Mouse (Mus musculus) cerebellum, postnatal 36 days (tissue): ENCODE data around the gene Proser2.

ENCODE experiments used
- DNase-seq, 2 experiments: peaks; one replicate each; pipeline ENCODE4 v3.0.0; 2021 to 2022; ENCODE audit warnings: mixed read lengths in 2 of 2

Proser2 gene

DNA sequence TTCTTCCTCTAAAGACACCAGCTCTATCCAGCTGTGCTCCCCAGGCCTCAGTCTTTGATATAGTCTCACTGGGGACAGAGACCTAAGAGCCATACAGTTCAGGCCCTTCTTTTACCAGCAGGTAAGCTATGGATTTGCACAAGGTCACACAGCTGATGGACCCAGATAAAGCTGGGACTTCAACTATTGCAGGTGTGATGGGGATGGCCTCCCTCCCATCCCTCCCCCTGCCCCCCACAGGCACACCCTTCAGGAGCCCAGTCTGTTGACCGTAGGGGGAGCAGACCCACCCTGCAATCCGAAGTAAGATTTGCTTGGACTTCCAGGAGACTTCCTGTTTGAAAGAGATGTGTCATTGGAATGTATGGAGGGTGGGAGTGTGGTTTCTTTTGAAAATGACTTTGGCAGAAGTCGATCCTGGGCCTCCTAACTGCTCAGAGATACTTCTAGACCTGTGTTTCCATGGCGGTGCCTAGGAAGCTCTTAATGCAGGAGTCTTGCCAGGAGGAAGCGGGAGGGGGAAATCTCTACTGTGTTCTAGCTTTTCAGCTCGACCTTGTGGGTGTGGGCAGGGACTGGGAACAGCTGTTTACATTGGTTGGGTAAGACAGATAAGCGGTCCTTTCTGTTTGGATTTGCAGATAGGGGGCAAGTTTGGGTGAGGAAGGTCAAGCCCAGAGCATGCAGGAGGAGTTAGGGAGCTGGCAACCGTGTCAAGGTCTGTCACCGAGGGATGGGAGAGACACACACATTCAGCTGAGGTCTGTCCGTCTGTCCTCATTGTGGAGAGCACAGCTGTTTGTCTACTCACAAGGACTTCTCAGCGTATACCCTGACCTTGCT, 58.2 kb downstream of the Proser2 start:
- no peak for DNase-seq

DNA sequence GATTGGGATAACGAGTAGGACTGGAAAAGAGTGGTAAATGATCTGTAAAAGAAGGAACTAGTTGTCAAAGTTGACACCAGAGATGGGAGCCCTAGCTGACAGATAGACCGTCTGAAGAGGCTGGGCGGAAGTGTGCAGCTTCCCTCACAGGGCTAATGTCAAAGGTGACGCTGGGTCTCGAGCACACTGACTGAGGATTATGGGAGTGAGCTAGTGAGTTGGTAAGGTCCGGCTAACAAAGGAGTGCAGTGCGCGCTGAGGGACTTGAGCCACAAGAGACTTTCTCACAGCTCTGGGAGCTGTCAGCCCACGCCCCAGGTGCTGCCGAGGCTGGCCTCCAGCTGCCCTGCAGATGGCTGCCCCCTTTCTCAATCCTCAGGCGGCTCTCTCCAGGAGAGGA, 59.1 kb downstream of the Proser2 start:
- no peak for DNase-seq

DNA sequence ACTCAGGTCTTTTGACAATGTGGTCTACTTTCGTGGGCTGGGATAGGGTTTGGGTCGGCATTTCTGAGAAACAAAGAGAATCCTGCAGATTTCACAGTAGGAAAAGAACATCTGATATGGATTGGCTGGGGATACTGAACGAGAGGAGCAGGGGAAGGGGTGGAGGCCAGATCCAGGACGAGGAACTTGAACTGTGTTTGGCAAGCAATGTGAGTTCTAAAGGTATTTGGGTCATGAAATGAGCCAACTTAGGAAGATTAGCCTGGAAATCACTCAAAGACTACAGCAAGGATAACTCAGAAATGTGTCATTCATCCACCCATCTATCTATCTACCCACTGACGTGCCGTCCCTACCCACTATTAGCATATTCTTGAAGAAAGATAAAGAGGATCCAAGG, 62.7 kb downstream of the Proser2 start:
- DNase-seq: no peak

DNA sequence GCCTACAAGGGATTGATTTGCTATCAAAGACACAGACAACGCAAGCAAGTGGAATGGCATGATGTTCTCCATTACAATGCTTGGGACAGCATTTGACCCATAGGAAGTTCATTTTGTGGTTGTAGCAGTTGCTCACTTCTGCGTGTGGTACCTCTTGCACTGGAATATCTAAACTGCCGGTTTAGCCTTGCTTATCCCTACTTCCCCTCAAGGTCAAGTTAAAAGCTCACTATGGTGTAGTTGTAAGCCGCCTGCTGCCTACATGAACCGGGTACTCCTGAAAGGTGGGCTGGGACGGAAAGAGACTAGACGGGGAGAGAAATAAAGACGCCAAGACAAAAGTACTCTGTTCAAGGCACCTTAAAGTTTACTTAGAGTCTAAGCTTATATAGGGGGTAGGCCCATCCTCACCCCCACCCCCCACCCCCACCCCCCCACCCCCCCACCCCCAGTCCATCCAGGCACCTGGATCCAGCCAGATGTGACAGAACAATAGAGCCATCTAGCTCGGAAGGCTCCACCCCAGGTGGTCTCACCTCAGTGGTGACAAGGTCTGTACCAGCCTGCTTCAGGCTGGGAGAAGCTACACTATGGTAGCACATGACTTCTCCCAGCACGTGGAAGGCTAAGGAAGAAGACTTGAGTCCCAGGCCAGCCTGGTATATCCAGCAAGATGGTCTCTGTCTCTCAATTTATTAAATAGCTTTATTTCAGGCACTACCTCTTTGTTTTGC, 69.8 kb downstream of the Proser2 start:
- no peak for DNase-seq

DNA sequence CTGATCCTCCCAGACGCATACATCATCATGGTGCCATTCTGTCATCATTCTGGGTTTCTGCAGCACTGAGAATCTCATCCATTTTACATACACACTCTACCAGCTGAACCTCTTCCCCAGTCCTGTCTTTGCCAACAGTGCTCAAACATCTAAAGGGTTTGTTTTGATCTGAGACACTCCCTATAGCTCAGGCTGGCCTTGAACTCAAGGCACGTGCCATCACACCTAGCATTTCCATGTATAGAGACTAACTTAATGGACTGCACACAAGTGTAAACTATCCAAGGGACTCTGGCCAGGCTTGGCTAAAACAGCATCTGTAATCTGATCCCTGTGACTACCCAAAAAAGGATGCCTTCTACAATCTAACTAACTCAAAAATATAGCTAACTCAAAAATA, 70.7 kb downstream of the Proser2 start:
- DNase-seq: no peak

DNA sequence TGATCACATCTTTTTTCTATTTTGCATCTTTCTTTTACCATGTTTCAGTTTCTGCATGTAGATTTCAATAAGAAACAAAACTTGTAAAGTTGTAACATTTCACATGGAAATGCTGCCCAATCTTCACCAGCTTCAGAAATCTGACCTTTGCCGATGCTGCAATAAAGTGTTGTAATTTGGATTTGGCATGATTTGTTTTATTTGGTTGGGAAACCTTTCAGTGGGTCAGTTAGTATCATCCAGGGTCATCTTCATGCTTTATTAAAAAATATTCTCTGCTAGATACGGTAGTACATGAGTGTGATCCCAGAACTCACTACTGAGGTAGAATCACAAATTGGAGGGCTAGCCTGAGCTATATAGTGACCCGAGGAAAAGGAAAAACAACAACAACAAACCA, 73.5 kb downstream of the Proser2 start:
- DNase-seq: no peak

DNA sequence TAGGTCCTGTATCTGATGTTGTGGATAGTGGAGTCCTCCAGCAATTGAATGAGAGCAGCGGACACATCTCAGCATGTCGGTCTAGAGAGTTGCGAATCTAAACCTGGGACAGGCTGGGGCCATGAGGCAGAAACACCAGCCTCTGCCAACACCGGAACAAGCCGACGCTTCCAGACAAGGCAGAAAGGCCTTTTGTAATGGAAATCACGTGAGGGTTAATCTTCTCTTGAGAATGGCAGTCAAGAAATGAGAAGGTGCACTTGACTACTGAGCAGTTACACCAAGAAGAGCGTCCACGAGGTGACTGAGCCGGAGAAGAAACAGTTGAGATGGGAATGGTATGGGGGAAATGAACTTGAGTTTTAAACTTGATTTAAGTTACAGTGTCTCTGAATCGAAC, 74.5 kb downstream of the Proser2 start:
- no peak for DNase-seq

DNA sequence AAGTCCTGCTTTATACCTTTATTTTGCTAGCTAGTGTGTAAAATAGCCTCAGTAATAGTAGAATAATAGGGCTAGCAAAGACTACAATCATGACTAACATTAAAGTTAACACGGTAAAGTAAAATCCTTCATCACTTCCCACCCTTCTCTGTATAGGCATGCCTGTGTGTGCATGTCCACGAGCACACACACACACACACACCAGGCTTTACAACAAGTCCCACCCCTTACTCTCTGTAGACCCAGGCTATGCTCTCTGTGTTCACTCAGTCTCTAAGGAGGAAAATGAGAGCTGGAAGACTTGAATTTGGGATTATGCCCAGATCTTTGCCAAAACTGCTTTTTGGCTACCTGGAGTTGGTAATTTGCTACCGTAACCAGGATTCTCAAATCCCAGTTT, 81.0 kb downstream of the Proser2 start:
- DNase-seq: no peak

DNA sequence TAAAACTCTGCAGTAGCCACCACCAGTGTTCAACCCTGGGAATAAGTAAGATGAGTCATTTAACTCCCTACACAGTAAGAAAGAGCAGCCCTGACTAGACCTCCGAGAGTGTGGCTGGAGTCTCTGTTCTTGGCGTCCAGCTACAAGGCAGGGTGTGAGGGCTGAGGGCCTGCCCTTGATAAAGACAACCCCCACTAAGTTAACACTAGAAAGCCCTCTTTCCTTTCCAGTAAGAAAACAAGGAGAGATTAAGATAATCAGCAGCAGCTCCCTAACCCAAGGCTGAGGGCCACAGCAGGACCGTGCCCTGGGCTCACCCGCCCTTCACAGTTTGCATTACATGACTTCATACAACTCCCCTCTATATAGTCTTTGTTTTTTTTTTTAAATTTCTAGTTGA, 81.4 kb downstream of the Proser2 start:
- no peak for DNase-seq
